Mouse (Mus musculus): Measurements from ENCODE around the gene Disc1.

Disc1 gene

GRCm38 (mm10) chr8:125090889-125091740 is 37.1 kb downstream of the Disc1 start:
- CTCF ChIA-PET: interaction anchor here in 1 of 4 experiments (0.5 to 1.1 kb wide), 6 partner anchors 22 to 697 kb away, joined by 3 to 7 read pairs (median 3); no protein-coding TSS in a partner anchor
- POLR2A ChIA-PET: interaction anchor here in 1 of 4 experiments (1.1 kb wide), 1 partner anchor 8 kb away, joined by 3 read pairs; no protein-coding TSS in a partner anchor

- ChIA-PET POLR2A (interaction anchor here in 3 of 4 experiments (0.7 kb wide), 3 partner anchors 1292 to 1726 kb away, joined by 3 to 4 read pairs (median 3); no protein-coding TSS in a partner anchor), CTCF (interaction anchor here in 1 of 4 experiments (0.7 kb wide), 1 partner anchor 32 kb away, joined by 7 read pairs; no protein-coding TSS in a partner anchor)
These were observed 43.1 kb downstream of the Disc1 start for GRCm38 (mm10) chr8:125097140-125097539.

DNA sequence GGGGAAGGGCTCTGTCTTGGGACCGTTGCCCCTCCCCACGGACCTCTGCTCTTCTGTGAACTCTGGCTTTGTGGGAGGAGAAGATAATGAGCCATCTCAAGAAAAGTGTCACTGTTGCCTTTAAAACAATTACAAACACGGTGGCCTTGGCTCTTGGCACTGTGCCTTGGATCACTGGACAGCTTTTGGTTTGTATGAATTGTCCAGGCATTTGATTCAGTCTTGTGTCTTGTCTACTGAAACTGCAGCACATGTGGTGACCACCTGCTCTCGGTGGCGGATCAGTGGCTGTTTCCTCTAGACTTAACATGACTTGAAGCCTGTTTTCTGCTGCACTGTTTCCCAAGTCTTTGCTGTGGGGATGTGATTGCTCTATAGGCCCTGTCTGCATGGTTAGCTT is 44.1 kb downstream of the Disc1 start:
- ChIA-PET CTCF (no interaction called here), POLR2A (interaction anchor here in 2 of 4 experiments (0.6 kb wide), 2 partner anchors 30 to 1200 kb away, joined by 3 to 4 read pairs; no protein-coding TSS in a partner anchor)

DNA sequence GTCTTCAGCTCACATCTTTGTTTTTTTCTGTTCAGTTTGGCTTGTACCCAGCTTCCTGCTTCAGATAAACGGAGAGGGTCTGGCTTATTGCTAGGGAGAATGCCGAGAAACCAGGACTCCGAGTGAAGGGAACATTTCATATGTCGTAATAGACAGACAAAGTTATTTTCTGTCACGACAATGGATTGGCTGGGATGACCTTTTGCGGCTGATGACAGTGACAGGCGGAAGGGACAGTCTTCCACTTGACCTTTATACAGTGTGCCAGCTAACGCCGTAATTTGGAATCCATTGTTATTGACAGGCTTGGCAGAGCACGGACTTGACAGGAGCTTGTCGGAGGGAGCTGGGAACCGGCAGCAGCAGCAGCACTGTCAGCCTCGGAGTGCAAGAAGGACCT is 48.3 kb downstream of the Disc1 start:
- ChIA-PET POLR2A (no interaction called here), CTCF (interaction anchor here in 1 of 4 experiments (0.7 kb wide), 1 partner anchor 618 kb away, joined by 8 read pairs; no protein-coding TSS in a partner anchor)

- CTCF ChIA-PET: no interaction called here
- POLR2A ChIA-PET: interaction anchor here in 1 of 4 experiments (0.7 kb wide), 2 partner anchors 76 to 1482 kb away, joined by 3 to 5 read pairs; no protein-coding TSS in a partner anchor
These were observed 59.2 kb downstream of the Disc1 start for GRCm38 (mm10) chr8:125113171-125113570.

DNA sequence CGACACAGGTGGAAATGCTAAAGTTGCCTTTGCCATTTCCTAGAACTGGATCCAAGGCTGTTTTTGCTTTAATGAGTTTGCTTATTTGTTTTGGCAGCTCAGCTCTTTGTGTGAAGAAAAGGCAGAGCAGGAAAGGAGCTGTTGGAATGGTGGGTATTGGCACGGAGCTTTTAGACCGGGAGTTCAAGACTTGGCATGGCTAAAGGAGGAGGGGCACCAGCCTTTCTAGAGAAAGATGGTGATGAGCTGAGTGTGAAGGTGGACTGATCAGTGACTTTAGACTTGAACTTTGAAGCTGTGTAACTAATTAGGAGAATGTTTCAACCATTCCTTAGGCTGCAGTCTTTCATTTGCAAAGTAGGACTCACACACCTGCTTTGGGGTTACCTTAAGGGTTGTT is 59.8 kb downstream of the Disc1 start:
- CTCF ChIA-PET: interaction anchor here in 1 of 4 experiments (0.6 kb wide), 1 partner anchor 14 kb away, joined by 3 read pairs; no protein-coding TSS in a partner anchor
- POLR2A ChIA-PET: no interaction called here

GRCm38 (mm10) chr8:125115321-125115720 is 61.3 kb downstream of the Disc1 start:
- POLR2A ChIA-PET: no interaction called here

DNA sequence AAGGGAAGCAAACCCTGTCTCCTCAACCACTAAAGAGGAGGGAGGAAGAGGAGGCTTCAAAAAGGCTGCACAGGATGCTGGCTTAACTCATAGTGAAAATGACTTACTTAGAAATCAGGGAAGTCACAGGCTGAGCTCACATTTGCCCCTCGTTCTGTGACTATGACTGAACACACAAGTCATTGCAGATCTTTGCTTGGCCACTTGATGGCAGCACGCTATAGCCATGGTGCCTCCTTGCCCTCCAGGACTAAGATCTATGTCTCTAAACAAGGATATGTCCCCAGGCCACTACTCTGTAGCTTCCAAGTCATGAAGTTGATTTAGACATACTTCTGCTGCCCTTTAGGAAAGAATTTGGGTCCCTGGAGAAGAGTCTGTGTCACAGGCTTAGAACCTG is 62.6 kb downstream of the Disc1 start:
- POLR2A ChIA-PET: interaction anchor here in 2 of 4 experiments (0.6 kb wide), 2 partner anchors 66 to 142 kb away, joined by 3 to 4 read pairs; no protein-coding TSS in a partner anchor
- CTCF ChIA-PET: interaction anchor here (0.5 to 2.1 kb wide), 27 partner anchors 9 to 754 kb away, joined by 3 to 11 read pairs (median 3); no protein-coding TSS in a partner anchor

More at GRCm38 (mm10) chr8:125115321-125115720, 61.3 kb downstream of the Disc1 start:
- CTCF ChIA-PET: interaction anchor here in 1 of 4 experiments (1.8 kb wide), 1 partner anchor 13 kb away, joined by 11 read pairs; no protein-coding TSS in a partner anchor

- POLR2A ChIA-PET: no interaction called here
- CTCF ChIA-PET: interaction anchor here in 1 of 4 experiments (0.6 kb wide), 1 partner anchor 233 kb away, joined by 4 read pairs; no protein-coding TSS in a partner anchor
These were observed 72.5 kb downstream of the Disc1 start for GRCm38 (mm10) chr8:125126482-125126881.

DNA sequence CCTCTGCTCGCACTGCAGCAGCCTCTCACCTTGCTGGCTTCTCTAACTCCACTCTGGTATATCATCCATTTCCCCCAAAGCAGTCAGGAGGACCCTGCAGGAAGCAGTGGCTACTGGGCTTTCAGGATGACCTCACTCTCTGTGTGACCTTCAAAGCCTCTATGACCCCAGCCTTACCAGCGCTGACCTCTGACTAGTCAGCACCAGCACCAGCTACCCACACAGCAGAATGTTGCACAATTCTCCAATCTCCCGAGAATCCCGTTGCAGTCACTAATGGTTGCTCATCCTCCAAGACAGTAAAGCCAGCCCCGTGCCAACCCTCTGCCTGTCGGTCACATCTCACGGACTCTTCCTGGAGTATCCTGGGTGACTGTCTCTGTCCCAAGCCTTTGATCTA is 73.6 kb downstream of the Disc1 start:
- POLR2A ChIA-PET: no interaction called here
- CTCF ChIA-PET: interaction anchor here in 3 of 4 experiments (0.6 to 1.8 kb wide), 10 partner anchors 11 to 843 kb away, joined by 3 to 11 read pairs (median 4); no protein-coding TSS in a partner anchor

- CTCF ChIA-PET: interaction anchor here (0.6 to 1.8 kb wide), 17 partner anchors 12 to 1010 kb away, joined by 3 to 11 read pairs (median 3); no protein-coding TSS in a partner anchor
- POLR2A ChIA-PET: interaction anchor here in 1 of 4 experiments (1.4 kb wide), 1 partner anchor 16 kb away, joined by 3 read pairs; no protein-coding TSS in a partner anchor
These were observed 74.3 kb downstream of the Disc1 start for GRCm38 (mm10) chr8:125128305-125128704.

GRCm38 (mm10) chr8:125130835-125131234 is 76.8 kb downstream of the Disc1 start:
- ChIA-PET POLR2A (no interaction called here), CTCF (interaction anchor here in 1 of 4 experiments (1.1 kb wide), 1 partner anchor 14 kb away, joined by 3 read pairs; no protein-coding TSS in a partner anchor)

GRCm38 (mm10) chr8:125131265-125131664 is 77.3 kb downstream of the Disc1 start:
- ChIA-PET CTCF (interaction anchor here in 1 of 4 experiments (1.1 kb wide), 1 partner anchor 15 kb away, joined by 3 read pairs; no protein-coding TSS in a partner anchor), POLR2A (no interaction called here)

- CTCF ChIA-PET: no interaction called here
- POLR2A ChIA-PET: no interaction called here
These were observed 79.7 kb downstream of the Disc1 start for GRCm38 (mm10) chr8:125133685-125134114.

DNA sequence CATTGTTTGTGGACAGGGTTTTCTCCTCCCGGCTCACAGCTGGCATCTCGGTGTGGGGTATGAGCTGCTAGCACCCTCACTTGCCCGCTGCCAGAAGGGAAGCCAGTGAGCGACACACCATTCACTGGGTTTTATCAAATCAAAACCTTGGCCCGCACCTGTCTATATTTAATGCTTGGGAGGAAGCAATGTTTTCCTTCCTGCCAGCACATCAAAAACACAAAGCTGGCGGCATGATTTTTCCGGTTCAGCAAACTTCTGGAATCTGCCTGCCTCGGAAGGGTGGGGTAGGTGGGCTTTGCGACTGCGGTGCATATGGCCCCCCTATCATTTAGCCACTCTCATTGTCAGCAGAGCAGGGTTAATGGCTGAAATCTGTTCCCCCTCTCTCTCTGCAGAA is 80.9 kb downstream of the Disc1 start:
- ChIA-PET POLR2A (no interaction called here), CTCF (interaction anchor here in 1 of 4 experiments (0.9 kb wide), 1 partner anchor 19 kb away, joined by 3 read pairs; no protein-coding TSS in a partner anchor)

GRCm38 (mm10) chr8:125139689-125140150 is 85.7 kb downstream of the Disc1 start:
- ChIA-PET POLR2A (no interaction called here), CTCF (no interaction called here)

DNA sequence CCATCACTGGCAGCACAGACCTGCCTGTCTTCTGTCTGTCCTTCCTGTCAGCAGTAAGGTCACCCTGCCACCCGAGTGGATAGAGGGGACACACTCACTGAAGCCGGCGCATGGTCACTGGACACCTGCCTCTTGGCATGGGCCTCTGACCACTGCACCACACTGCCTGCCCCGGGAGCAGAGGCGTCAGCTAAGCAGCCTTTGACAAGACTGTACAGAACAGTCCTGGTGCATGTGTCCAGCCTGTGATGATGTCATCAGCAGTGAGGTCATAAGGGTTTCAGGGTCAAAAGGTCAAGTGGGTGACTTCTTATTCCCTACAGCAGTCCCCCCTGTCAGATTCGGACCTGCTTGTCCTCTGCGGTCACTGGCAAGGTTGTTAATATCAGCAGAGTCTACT is 87.0 kb downstream of the Disc1 start:
- CTCF ChIA-PET: interaction anchor here in 1 of 4 experiments (0.7 kb wide), 1 partner anchor 12 kb away, joined by 3 read pairs; no protein-coding TSS in a partner anchor
- POLR2A ChIA-PET: no interaction called here

DNA sequence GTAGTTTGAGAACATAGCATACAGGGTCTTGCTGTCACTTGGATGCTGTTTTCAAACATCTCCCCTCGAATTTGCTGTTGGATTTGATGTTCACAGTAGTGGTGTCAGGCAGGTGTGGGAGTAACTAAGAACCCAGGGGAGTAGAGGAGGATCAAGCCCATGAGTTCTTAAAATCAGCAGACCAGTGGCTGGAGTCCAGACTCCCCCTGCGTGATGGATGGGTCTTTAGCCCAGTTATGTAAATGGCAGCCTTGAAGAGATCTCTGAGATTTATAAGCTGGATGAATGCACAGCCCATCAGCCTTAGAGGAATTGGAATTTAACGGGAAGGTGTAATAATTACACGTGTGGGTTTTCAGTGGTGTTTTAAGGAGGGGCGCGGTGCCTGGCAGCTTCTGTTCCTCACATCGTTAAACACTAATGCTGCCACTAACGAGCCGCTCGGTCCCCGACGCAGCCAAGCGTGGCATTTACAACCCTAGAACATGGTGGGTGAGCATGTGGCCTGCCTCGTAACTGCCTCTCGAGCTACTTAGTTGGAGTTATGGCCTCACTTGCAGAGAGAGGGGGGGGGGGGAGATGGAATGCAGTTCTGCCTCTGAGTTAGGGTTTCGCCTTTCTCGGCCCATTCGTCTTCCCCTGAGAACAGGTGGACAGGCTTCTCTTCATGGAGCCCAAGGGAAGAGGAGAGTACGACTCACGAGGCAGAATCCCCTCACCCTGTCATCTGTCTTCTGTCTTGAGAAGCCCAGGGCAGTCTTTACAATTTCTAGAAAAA is 103.1 kb downstream of the Disc1 start:
- POLR2A ChIA-PET: no interaction called here
- CTCF ChIA-PET: interaction anchor here (0.6 to 1.1 kb wide), 9 partner anchors 8 to 1112 kb away, joined by 3 to 9 read pairs (median 4); no protein-coding TSS in a partner anchor

DNA sequence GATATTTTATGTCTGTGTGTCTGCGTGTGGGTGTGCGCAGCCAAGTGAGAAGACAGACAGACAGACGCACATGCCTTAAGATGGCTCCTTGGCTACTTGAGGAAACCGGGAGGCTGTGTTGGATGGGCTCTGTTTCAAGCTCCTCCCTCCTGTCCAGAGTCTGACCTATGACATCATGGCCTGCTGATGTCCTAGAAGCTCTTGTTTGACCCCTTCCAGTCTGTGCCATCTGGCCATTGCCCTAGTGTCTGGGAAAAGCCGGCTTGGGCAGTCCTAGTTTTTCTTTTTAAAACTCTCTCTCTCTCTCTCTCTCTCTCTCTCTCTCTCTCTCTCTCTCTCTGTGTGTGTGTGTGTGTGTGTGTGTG is 103.6 kb downstream of the Disc1 start:
- POLR2A ChIA-PET: no interaction called here
- CTCF ChIA-PET: interaction anchor here in 2 of 4 experiments (0.7 to 0.9 kb wide), 3 partner anchors 40 to 399 kb away, joined by 3 to 7 read pairs (median 5); no protein-coding TSS in a partner anchor

Measured in embryonic stem cell, embryonic (primary cell).